9 mouse cellular contexts compared by ENCODE assay signal in the genomic region with DNA sequence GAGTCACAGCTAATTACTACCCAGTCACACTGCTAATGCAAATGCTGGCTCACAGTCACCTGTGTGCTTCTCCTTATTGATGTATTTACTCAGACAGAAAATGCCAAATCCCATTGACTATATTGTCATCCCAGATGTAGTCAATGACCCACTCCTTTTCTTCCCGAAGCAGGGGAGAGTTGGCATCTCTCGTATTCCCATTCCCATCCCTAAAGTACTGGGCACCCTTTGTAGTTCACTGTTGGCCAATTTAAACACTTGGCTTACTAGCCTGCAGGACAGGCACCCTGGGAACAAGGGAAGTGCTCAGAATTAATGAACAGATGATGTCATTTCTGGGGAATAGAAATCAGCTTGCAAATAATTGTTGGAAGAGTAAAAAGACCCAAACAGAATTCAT.
"Had no signal": no experiment of that assay in that cellular context is flagged by ENCODE, and none has a peak within 500 bp of the region (broad histone marks: within the 10 kb centered on the region; RNA-seq: fewer than 3 reads in every experiment).

No protein-coding gene starts in this region.

- H3K27ac ChIP-seq: kidney, postnatal 0 days; limb, embryonic 13.5 days; liver, embryonic 14.5 days; midbrain, embryonic 13.5 days had no signal

- H3K9ac ChIP-seq: limb, embryonic 13.5 days; liver, embryonic 14.5 days; midbrain, embryonic 13.5 days had no signal

- H3K4me3 ChIP-seq: limb, embryonic 13.5 days; midbrain, embryonic 13.5 days had no signal

- H3K4me1 ChIP-seq: limb, embryonic 13.5 days had no signal

- H3K9me3 ChIP-seq: limb, embryonic 13.5 days; midbrain, embryonic 13.5 days had no signal

- H3K36me3 ChIP-seq: limb, embryonic 13.5 days; midbrain, embryonic 13.5 days had no signal

- ATAC-seq: midbrain, embryonic 13.5 days had no signal

- H3K27me3 ChIP-seq: limb, embryonic 13.5 days; midbrain, embryonic 13.5 days had no signal

- H3K4me2 ChIP-seq: limb, embryonic 13.5 days; midbrain, embryonic 13.5 days had no signal

- DNase-seq: kidney, postnatal 36 days; left cerebral cortex, postnatal 4 days; lung, adult 18-20 months; right cerebral cortex, postnatal 14 days; thymus, postnatal 36 days had no signal
